Mouse (Mus musculus) hindbrain, embryonic 15.5 days (tissue): ENCODE measurements at regions not wholly inside any gene's neighbourhood (a gene's known extent, or its start where the extent isn't known, plus 50 kb on each side); places are given as distances from the start of the nearest gene placed in this dataset.

ENCODE experiments used
- ATAC-seq: fragments of 200-750 bp; cut with Nextera tagmentation; 2 replicates; pipeline ENCODE4 v1.8.0; 2017; ENCODE audit warnings: low read depth, moderate number of reproducible peaks, moderate TSS enrichment; ENCODE audit not compliant: low FRiP score
- H3K27ac ChIP-seq: fragments of 300-500 bp; sonication (generic); replicated peaks from 2 replicates; pipeline ENCODE4 v1.5.1; 2015; ENCODE audit warnings: mild to moderate bottlenecking, inconsistent platforms
- H3K27me3 ChIP-seq: fragments of 300-500 bp; sonication (generic); 2 replicates; pipeline ENCODE4 v1.6.1; 2015; ENCODE audit warnings: control low read depth, inconsistent platforms
- H3K36me3 ChIP-seq: fragments of 300-500 bp; sonication (generic); 2 replicates; pipeline ENCODE4 v1.6.1; 2015; ENCODE audit warnings: control low read depth, inconsistent platforms
- H3K4me1 ChIP-seq: fragments of 300-500 bp; sonication (generic); replicated peaks from 2 replicates; pipeline ENCODE4 v1.6.1; 2015; ENCODE audit warnings: control low read depth, inconsistent platforms
- H3K4me2 ChIP-seq: fragments of 300-500 bp; sonication (generic); 2 replicates; pipeline ENCODE4 v1.6.1; 2015; ENCODE audit warnings: moderate library complexity, mild to moderate bottlenecking, inconsistent platforms
- H3K4me3 ChIP-seq: fragments of 300-500 bp; sonication (generic); 2 replicates; pipeline ENCODE4 v1.5.1; 2015; ENCODE audit warnings: mild to moderate bottlenecking, inconsistent platforms
- H3K9ac ChIP-seq: fragments of 300-500 bp; sonication (generic); 2 replicates; pipeline ENCODE4 v1.6.1; 2015; ENCODE audit warnings: inconsistent platforms
- H3K9me3 ChIP-seq: fragments of 300-500 bp; sonication (generic); 2 replicates; pipeline ENCODE4 v1.6.1; 2016; ENCODE audit warnings: control low read depth, inconsistent platforms
- WGBS: fragments of 180-500 bp; shearing (Covaris S2); methylation state at CpG from one replicate; pipeline ENCODE4 v1.1.7; 2015; 5-methylcytosine and 5-hydroxymethylcytosine counted together

- 93% methylated on average over 2 of the region's 2 CpGs for WGBS
- no peaks in the 10 kb centered on the region for H3K27me3 ChIP-seq
- H3K27ac ChIP-seq, result no peak overlapping the region
- H3K4me2 ChIP-seq, result no peak overlapping the region
- no peak overlapping the region for H3K4me3 ChIP-seq
- no peaks in the 10 kb centered on the region for H3K4me1 ChIP-seq
- no peak for ATAC-seq
- H3K9me3 ChIP-seq, result no peaks in the 10 kb centered on the region
- H3K9ac ChIP-seq, result no peak overlapping the region
- H3K36me3 ChIP-seq, result no peaks in the 10 kb centered on the region
Measured at GRCm38 (mm10) chr8:8064074-8064473, 597.0 kb downstream of the Efnb2 start.

DNA sequence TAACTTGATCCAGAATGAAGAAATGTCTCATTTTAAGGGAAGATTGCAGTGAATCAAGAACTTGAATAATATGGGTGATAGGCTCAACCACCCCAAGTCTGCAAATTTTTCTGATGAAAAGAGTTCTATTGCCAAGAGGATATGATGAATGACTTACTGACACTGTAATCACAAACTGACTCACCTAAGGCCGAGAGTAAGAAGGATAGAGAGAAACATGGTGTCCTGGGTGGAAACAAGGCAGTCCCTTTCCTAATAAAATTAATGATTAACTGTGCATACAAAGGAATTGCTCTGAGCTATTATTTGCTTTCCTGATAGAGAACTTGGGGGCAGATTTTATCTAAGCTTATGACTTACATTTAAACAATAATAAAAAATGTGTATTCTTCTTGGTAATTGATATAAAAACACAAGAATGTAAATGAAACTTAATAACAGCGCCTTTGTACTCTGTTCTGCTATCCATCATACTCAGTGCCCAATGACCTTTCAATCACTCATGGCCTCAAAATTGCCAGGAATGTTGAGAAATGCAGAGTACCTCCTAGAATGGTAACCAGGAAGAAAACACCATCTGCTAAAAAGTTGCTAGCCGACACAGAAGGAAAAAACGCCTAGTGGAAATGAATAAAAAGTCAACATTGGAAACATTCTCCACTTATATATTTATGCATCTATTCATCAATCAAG, 606.7 kb downstream of the Efnb2 start:
- no peaks in the 10 kb centered on the region for H3K36me3 ChIP-seq
- no peaks in the 10 kb centered on the region for H3K27me3 ChIP-seq
- no peaks in the 10 kb centered on the region for H3K4me1 ChIP-seq
- ATAC-seq, result no peak
- H3K9me3 ChIP-seq, result no peaks in the 10 kb centered on the region
- no peak overlapping the region for H3K9ac ChIP-seq
- H3K4me3 ChIP-seq, result no peak overlapping the region
- no peak overlapping the region for H3K4me2 ChIP-seq
- WGBS, result 76% methylated on average over 4 of the region's 4 CpGs
- no peak overlapping the region for H3K27ac ChIP-seq

- H3K4me3 ChIP-seq, result no peak overlapping the region
- H3K9me3 ChIP-seq, result no peaks in the 10 kb centered on the region
- WGBS, result 38% methylated on average over 3 of the region's 3 CpGs
- no peaks in the 10 kb centered on the region for H3K36me3 ChIP-seq
- H3K27ac ChIP-seq, result 0 out of 2 replicates have a peak overlapping the region, but pooled peaks have one; percentile 2
- H3K4me1 ChIP-seq, result no peaks in the 10 kb centered on the region
- H3K4me2 ChIP-seq, result no peak overlapping the region
- ATAC-seq, result no peak
- H3K9ac ChIP-seq, result no peak overlapping the region
- no peaks in the 10 kb centered on the region for H3K27me3 ChIP-seq
Measured at GRCm38 (mm10) chr8:8051186-8051585, 609.9 kb downstream of the Efnb2 start.

GRCm38 (mm10) chr8:8050778-8051177, 610.3 kb downstream of the Efnb2 start:
- Histone ChIP-seq H3K36me3 (no peaks in the 10 kb centered on the region), H3K27ac (0 out of 2 replicates have a peak overlapping the region, but pooled peaks have one; percentile 2), H3K27me3 (no peaks in the 10 kb centered on the region), H3K4me2 (no peak overlapping the region), H3K9me3 (no peaks in the 10 kb centered on the region), H3K4me3 (no peak overlapping the region), H3K9ac (no peak overlapping the region), H3K4me1 (no peaks in the 10 kb centered on the region)
- no peak for ATAC-seq
- WGBS, result 63% methylated on average over 3 of the region's 3 CpGs

GRCm38 (mm10) chr8:8044926-8045325, 616.1 kb downstream of the Efnb2 start:
- H3K9ac ChIP-seq, result no peak overlapping the region
- no peaks in the 10 kb centered on the region for H3K9me3 ChIP-seq
- H3K4me1 ChIP-seq, result no peaks in the 10 kb centered on the region
- no peak overlapping the region for H3K27ac ChIP-seq
- no peak overlapping the region for H3K4me3 ChIP-seq
- WGBS, result 47% methylated on average over 1 of the region's 1 CpGs
- no peaks in the 10 kb centered on the region for H3K27me3 ChIP-seq
- no peak for ATAC-seq
- H3K36me3 ChIP-seq, result no peaks in the 10 kb centered on the region
- H3K4me2 ChIP-seq, result no peak overlapping the region

DNA sequence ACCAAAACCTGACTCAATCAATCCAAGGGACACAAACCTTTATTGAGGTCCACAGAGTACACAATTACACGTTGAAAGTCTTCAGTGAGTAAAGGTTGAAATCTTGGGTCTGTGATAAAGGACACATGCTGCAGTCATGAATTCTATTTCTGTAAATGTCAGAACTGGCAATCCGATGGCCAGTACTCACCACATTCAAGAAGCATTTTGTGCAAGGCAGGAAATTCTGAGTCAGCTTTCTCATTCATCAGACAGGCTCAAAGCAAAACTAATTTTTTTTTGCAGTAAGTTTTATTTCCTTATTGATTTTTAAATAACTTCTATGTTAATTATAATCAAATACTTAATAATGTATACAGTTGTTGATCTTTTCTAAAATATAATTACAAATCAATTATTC, 616.7 kb downstream of the Efnb2 start:
- Histone ChIP-seq H3K27me3 (no peaks in the 10 kb centered on the region), H3K36me3 (no peaks in the 10 kb centered on the region), H3K4me3 (no peak overlapping the region), H3K4me2 (no peak overlapping the region), H3K4me1 (no peaks in the 10 kb centered on the region), H3K27ac (no peak overlapping the region), H3K9me3 (no peaks in the 10 kb centered on the region), H3K9ac (no peak overlapping the region)
- no peak for ATAC-seq
- 83% methylated on average over 2 of the region's 2 CpGs for WGBS

DNA sequence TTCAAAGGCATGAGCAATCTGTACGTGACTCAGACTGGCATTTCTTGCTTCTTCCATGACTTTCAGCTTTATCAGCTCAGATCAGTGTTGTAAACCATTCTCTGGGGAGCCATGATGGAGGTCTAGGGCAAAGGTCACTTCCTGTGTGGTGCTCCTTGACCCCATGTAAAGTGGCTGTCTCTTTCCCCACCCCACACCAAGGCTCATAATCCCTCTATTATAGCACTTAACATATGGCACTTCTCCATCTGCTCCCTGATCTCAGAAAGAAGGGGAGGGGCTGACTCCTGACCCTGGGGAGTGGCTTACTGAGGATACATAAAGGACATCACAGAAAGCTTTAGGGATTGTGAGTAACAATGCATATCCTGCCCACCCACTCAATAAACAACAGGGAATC, 623.1 kb downstream of the Efnb2 start:
- H3K27me3 ChIP-seq, result no peaks in the 10 kb centered on the region
- H3K4me1 ChIP-seq, result no peaks in the 10 kb centered on the region
- no peak for ATAC-seq
- no peaks in the 10 kb centered on the region for H3K36me3 ChIP-seq
- no peak overlapping the region for H3K9ac ChIP-seq
- H3K27ac ChIP-seq, result no peak overlapping the region
- no peaks in the 10 kb centered on the region for H3K9me3 ChIP-seq
- no peak overlapping the region for H3K4me2 ChIP-seq
- whole genome bisulfite sequencing, result 66% methylated on average over 1 of the region's 1 CpGs
- no peak overlapping the region for H3K4me3 ChIP-seq

DNA sequence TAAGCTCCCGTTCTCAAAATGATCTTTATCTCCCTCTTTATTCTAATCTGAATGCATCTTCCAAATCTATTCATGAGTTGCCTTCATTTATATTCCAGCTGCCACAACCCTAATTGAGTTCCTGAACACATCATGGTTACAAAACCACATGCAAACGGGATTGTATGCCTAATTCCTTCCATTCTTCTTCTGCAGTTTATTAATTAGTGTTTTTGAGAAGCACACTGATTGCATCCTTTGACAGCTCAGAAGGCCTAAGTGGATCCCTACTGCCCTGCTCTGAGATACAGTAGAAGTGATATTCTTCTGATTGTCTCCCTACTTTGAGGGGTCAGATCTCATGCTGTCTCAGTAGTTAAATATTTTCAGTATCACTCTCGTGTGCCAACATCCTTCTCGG, 649.9 kb downstream of the Efnb2 start:
- no peak overlapping the region for H3K4me3 ChIP-seq
- H3K27ac ChIP-seq, result no peak overlapping the region
- ATAC-seq, result no peak
- H3K9ac ChIP-seq, result no peak overlapping the region
- no peaks in the 10 kb centered on the region for H3K4me1 ChIP-seq
- H3K4me2 ChIP-seq, result no peak overlapping the region
- no peaks in the 10 kb centered on the region for H3K27me3 ChIP-seq
- no peaks in the 10 kb centered on the region for H3K36me3 ChIP-seq
- H3K9me3 ChIP-seq, result no peaks in the 10 kb centered on the region
- WGBS, result 64% methylated on average over 4 of the region's 4 CpGs

DNA sequence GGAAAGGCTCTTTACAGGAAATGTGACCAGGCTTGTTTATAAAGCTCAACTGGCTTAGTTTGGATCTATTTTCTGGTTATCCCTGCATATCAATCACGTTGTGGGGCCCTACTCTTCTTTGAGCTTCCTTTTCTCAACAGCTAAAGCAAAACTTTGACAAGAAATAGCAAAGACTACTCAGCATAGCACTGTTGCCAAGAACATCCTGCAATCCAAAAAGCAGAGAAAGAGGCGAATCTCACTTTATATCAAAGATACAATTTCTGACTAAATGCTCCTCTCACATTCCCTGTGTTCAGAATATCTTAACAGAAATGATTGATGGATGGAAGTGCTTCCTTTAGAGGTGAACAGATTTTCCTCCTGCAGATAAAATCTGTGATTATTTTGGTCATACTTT, 666.1 kb downstream of the Efnb2 start:
- no peak overlapping the region for H3K4me3 ChIP-seq
- ATAC-seq, result no peak
- H3K9me3 ChIP-seq, result no peaks in the 10 kb centered on the region
- no peaks in the 10 kb centered on the region for H3K27me3 ChIP-seq
- H3K9ac ChIP-seq, result no peak overlapping the region
- 63% methylated on average over 2 of the region's 2 CpGs for WGBS
- no peak overlapping the region for H3K4me2 ChIP-seq
- no peaks in the 10 kb centered on the region for H3K4me1 ChIP-seq
- H3K36me3 ChIP-seq, result no peaks in the 10 kb centered on the region
- no peak overlapping the region for H3K27ac ChIP-seq

GRCm38 (mm10) chr8:7988820-7989219, 672.2 kb downstream of the Efnb2 start:
- Histone ChIP-seq H3K4me3 (no peak overlapping the region), H3K9me3 (no peaks in the 10 kb centered on the region), H3K27ac (no peak overlapping the region), H3K4me1 (no peaks in the 10 kb centered on the region), H3K9ac (no peak overlapping the region), H3K4me2 (no peak overlapping the region), H3K36me3 (no peaks in the 10 kb centered on the region), H3K27me3 (no peaks in the 10 kb centered on the region)
- ATAC-seq, result peak; percentile 34; the same call in 1 of the 2 replicates
- 67% methylated on average over 3 of the region's 3 CpGs for WGBS

- 74% methylated on average over 6 of the region's 6 CpGs for WGBS
- Histone ChIP-seq H3K4me1 (no peaks in the 10 kb centered on the region), H3K9me3 (no peaks in the 10 kb centered on the region), H3K27me3 (no peaks in the 10 kb centered on the region), H3K4me3 (no peak overlapping the region), H3K36me3 (no peaks in the 10 kb centered on the region), H3K27ac (no peak overlapping the region), H3K9ac (no peak overlapping the region), H3K4me2 (no peak overlapping the region)
- ATAC-seq, result no peak
Measured at GRCm38 (mm10) chr8:7977020-7977419, 684.0 kb downstream of the Efnb2 start.

DNA sequence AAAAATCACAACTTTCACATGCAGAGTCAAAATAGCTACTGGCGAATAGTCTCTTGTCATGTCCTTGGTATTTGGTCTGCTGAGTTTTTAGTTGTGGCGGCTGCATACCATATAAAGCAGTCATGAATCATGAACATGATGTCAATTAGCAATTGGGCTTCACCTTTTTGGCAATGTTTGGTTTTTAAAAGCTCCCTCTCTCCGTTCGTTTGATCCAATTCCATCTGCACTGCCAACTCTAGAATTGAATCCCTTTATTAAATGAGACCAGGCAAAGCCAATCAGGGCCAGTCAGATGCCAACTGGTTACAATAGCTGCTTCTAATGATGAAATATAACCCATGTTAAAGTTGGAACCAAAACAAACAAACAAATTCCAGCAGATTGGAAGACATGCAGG, 687.3 kb downstream of the Efnb2 start:
- no peak overlapping the region for H3K27ac ChIP-seq
- H3K4me3 ChIP-seq, result no peak overlapping the region
- H3K27me3 ChIP-seq, result no peaks in the 10 kb centered on the region
- H3K9ac ChIP-seq, result no peak overlapping the region
- H3K9me3 ChIP-seq, result no peaks in the 10 kb centered on the region
- 85% methylated on average over 4 of the region's 4 CpGs for WGBS
- no peaks in the 10 kb centered on the region for H3K36me3 ChIP-seq
- ATAC-seq, result no peak
- no peak overlapping the region for H3K4me2 ChIP-seq
- H3K4me1 ChIP-seq, result no peaks in the 10 kb centered on the region

DNA sequence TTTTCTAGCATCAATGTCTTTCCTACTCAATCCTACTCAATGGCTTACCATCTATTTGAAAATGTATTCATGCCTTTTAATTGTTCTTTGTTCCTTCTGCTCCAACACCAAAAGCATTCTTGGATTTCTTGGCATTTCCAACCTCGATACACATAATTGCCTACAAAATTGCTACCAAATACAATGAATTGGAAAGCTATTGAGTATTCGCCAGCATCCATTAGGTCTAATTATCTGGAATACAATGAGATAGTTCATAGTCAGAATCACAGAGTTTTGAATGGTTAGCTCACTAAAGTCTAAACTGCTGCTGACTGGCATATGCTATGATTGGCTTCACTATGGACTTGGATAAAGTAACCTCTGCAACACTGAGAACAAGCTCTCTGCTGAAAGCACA, 696.8 kb downstream of the Efnb2 start:
- ATAC-seq, result no peak
- no peaks in the 10 kb centered on the region for H3K27me3 ChIP-seq

More for the DNA sequence above, 696.8 kb downstream of the Efnb2 start:
- WGBS, result 63% methylated on average over 2 of the region's 2 CpGs
- Histone ChIP-seq H3K9me3 (no peaks in the 10 kb centered on the region), H3K36me3 (no peaks in the 10 kb centered on the region), H3K4me3 (no peak overlapping the region), H3K4me2 (no peak overlapping the region), H3K27ac (no peak overlapping the region), H3K4me1 (no peaks in the 10 kb centered on the region), H3K9ac (no peak overlapping the region)
